Mouse (Mus musculus): ENCODE measurements around the gene Aak1. TPM values are rescaled to one million over a fixed set of nuclear protein-coding genes. Genes with fewer than 3 reads are reported as not detected.
A peak's percentile ranks its signal among the peaks of the same experiment; 100 is the strongest.

The Aak1 gene
- polyA plus RNA-seq, 1 experiment, result 152 TPM

- TF ChIP-seq CTCF (IDR thresholded peaks at IDR 0.05; ENCODE audit: borderline replicate concordance, insufficient read depth, low read depth, low read length), result no peak
- no peak for TF ChIP-seq POLR2A (IDR thresholded peaks at IDR 0.05; ENCODE audit: borderline replicate concordance, insufficient read depth, low read length)
- no peak for DNase-seq
- Histone ChIP-seq H3K27me3 (ENCODE audit: control insufficient read depth, insufficient read depth, low read length) (no peaks in the 10 kb centered on the region), H3K4me1 (ENCODE audit: control insufficient read depth, insufficient read depth, low read length) (peaks cover 6% of the 10 kb centered on the region), H3K27ac (ENCODE audit: insufficient read depth, low read length) (no peak overlapping the region; the same call in 1 of the 2 replicates), H3K4me3 (replicated peaks; ENCODE audit: insufficient read depth, low read depth, low read length) (no peak overlapping the region)
- WGBS, result 36% methylated on average over 7 of the region's 7 CpGs
Observed at GRCm38 (mm10) chr6:86815436-86815835, 33.9 kb upstream of the Aak1 start.

- Histone ChIP-seq H3K4me3 (replicated peaks; ENCODE audit: insufficient read depth, low read depth, low read length) (no peak overlapping the region), H3K27me3 (ENCODE audit: control insufficient read depth, insufficient read depth, low read length) (no peaks in the 10 kb centered on the region), H3K4me1 (ENCODE audit: control insufficient read depth, insufficient read depth, low read length) (peaks cover 10% of the 10 kb centered on the region), H3K27ac (ENCODE audit: insufficient read depth, low read length) (no peak overlapping the region)
- 33% methylated on average over 8 of the region's 8 CpGs for WGBS
- TF ChIP-seq CTCF (IDR thresholded peaks at IDR 0.05; ENCODE audit: borderline replicate concordance, insufficient read depth, low read depth, low read length), result peak; percentile 46; the same call in 1 of the 2 replicates
- no peak for TF ChIP-seq POLR2A (IDR thresholded peaks at IDR 0.05; ENCODE audit: borderline replicate concordance, insufficient read depth, low read length)
- peak; percentile 27 to 51 for DNase-seq
Observed at GRCm38 (mm10) chr6:86816586-86816985, 32.7 kb upstream of the Aak1 start.

- Histone ChIP-seq H3K27me3 (ENCODE audit: control insufficient read depth, insufficient read depth, low read length) (no peaks in the 10 kb centered on the region), H3K27ac (ENCODE audit: insufficient read depth, low read length) (no peak overlapping the region), H3K4me3 (replicated peaks; ENCODE audit: insufficient read depth, low read depth, low read length) (no peak overlapping the region), H3K4me1 (ENCODE audit: control insufficient read depth, insufficient read depth, low read length) (peaks cover 19% of the 10 kb centered on the region)
- no peak for DNase-seq
- no peak for TF ChIP-seq CTCF (IDR thresholded peaks at IDR 0.05; ENCODE audit: borderline replicate concordance, insufficient read depth, low read depth, low read length)
- no peak for TF ChIP-seq POLR2A (IDR thresholded peaks at IDR 0.05; ENCODE audit: borderline replicate concordance, insufficient read depth, low read length)
- WGBS, result 76% methylated on average over 4 of the region's 4 CpGs
Observed at GRCm38 (mm10) chr6:86818914-86819313, 30.4 kb upstream of the Aak1 start.

- 89% methylated on average over 5 of the region's 5 CpGs for WGBS
- Histone ChIP-seq H3K27me3 (ENCODE audit: control insufficient read depth, insufficient read depth, low read length) (no peaks in the 10 kb centered on the region), H3K4me3 (replicated peaks; ENCODE audit: insufficient read depth, low read depth, low read length) (no peak overlapping the region), H3K4me1 (ENCODE audit: control insufficient read depth, insufficient read depth, low read length) (peaks cover 21% of the 10 kb centered on the region), H3K27ac (ENCODE audit: insufficient read depth, low read length) (no peak overlapping the region)
- no peak for DNase-seq
- TF ChIP-seq POLR2A (IDR thresholded peaks at IDR 0.05; ENCODE audit: borderline replicate concordance, insufficient read depth, low read length) (no peak), CTCF (IDR thresholded peaks at IDR 0.05; ENCODE audit: borderline replicate concordance, insufficient read depth, low read depth, low read length) (no peak)
Observed at GRCm38 (mm10) chr6:86819926-86820325, 29.4 kb upstream of the Aak1 start.

- Histone ChIP-seq H3K27me3 (ENCODE audit: control insufficient read depth, insufficient read depth, low read length) (no peaks in the 10 kb centered on the region), H3K4me1 (ENCODE audit: control insufficient read depth, insufficient read depth, low read length) (peaks cover 15% of the 10 kb centered on the region), H3K4me3 (replicated peaks; ENCODE audit: insufficient read depth, low read depth, low read length) (no peak overlapping the region), H3K27ac (ENCODE audit: insufficient read depth, low read length) (no peak overlapping the region)
- DNase-seq, result peak in 1 of 2 experiments; percentile 30
- peak; percentile 54 for TF ChIP-seq CTCF (IDR thresholded peaks at IDR 0.05; ENCODE audit: borderline replicate concordance, insufficient read depth, low read depth, low read length)
- no peak for TF ChIP-seq POLR2A (IDR thresholded peaks at IDR 0.05; ENCODE audit: borderline replicate concordance, insufficient read depth, low read length)
- WGBS, result 66% methylated on average over 7 of the region's 7 CpGs
Observed at GRCm38 (mm10) chr6:86820690-86821089, 28.6 kb upstream of the Aak1 start.

- WGBS, result under 1% methylated on average over 19 of the region's 19 CpGs
- peaks cover 15% of the 10 kb centered on the region for H3K4me1 ChIP-seq (ENCODE audit: control insufficient read depth, insufficient read depth, low read length)
- peak; percentile 86 for TF ChIP-seq POLR2A (IDR thresholded peaks at IDR 0.05; ENCODE audit: borderline replicate concordance, insufficient read depth, low read length)
- TF ChIP-seq CTCF (IDR thresholded peaks at IDR 0.05; ENCODE audit: borderline replicate concordance, insufficient read depth, low read depth, low read length), result 0 out of 2 replicates have a peak, but pooled peaks have one; percentile 25
- no peaks in the 10 kb centered on the region for H3K27me3 ChIP-seq (ENCODE audit: control insufficient read depth, insufficient read depth, low read length)
- peak overlapping the region; percentile 49 for H3K4me3 ChIP-seq (replicated peaks; ENCODE audit: insufficient read depth, low read depth, low read length)
- H3K27ac ChIP-seq (ENCODE audit: insufficient read depth, low read length), result peak overlapping the region; percentile 92
- DNase-seq, result peak; percentile 87 to 93
Observed at GRCm38 (mm10) chr6:86822285-86823050, 26.8 kb upstream of the Aak1 start.

- TF ChIP-seq CTCF (IDR thresholded peaks at IDR 0.05; ENCODE audit: borderline replicate concordance, insufficient read depth, low read depth, low read length) (no peak), POLR2A (IDR thresholded peaks at IDR 0.05; ENCODE audit: borderline replicate concordance, insufficient read depth, low read length) (no peak)
- Histone ChIP-seq H3K27ac (ENCODE audit: insufficient read depth, low read length) (peak overlapping the region; percentile 92), H3K4me1 (ENCODE audit: control insufficient read depth, insufficient read depth, low read length) (peaks cover 15% of the 10 kb centered on the region), H3K27me3 (ENCODE audit: control insufficient read depth, insufficient read depth, low read length) (no peaks in the 10 kb centered on the region), H3K4me3 (replicated peaks; ENCODE audit: insufficient read depth, low read depth, low read length) (peak overlapping the region; percentile 49)
- no peak for DNase-seq
- 40% methylated on average over 9 of the region's 9 CpGs for WGBS
Observed at GRCm38 (mm10) chr6:86823051-86823431, 26.3 kb upstream of the Aak1 start.

GRCm38 (mm10) chr6:86823824-86824223 lies 25.5 kb upstream of the Aak1 start:
- no peak overlapping the region for H3K4me3 ChIP-seq (replicated peaks; ENCODE audit: insufficient read depth, low read depth, low read length)
- no peaks in the 10 kb centered on the region for H3K27me3 ChIP-seq (ENCODE audit: control insufficient read depth, insufficient read depth, low read length)
- peak; percentile 36 to 43 for DNase-seq
- peak overlapping the region; percentile 12 for H3K27ac ChIP-seq (ENCODE audit: insufficient read depth, low read length)
- peaks cover 15% of the 10 kb centered on the region for H3K4me1 ChIP-seq (ENCODE audit: control insufficient read depth, insufficient read depth, low read length)
- TF ChIP-seq CTCF (IDR thresholded peaks at IDR 0.05; ENCODE audit: borderline replicate concordance, insufficient read depth, low read depth, low read length), result no peak
- TF ChIP-seq POLR2A (IDR thresholded peaks at IDR 0.05; ENCODE audit: borderline replicate concordance, insufficient read depth, low read length), result no peak
- WGBS, result 31% methylated on average over 10 of the region's 10 CpGs

All from cerebellum, adult 2 months (tissue).